Mouse (Mus musculus) midbrain, postnatal 0 days (tissue): ENCODE measurements around the gene Olfr1428. TPM values are rescaled to one million over a fixed set of nuclear protein-coding genes. Genes with fewer than 3 reads are reported as not detected.

Experiments
- polyA plus RNA-seq: library from polyadenylated mRNA; unstranded; fragments of >200 nt; fragmentation: Nextera tagmentation; extraction: Ambion mirVana; gene quantifications from 2 replicates; pipeline ENCODE4 v1.2.1, GENCODE M21; 2015
- total RNA-seq: library from RNA; depleted of rRNA; stranded (reverse); fragments of >200 nt; gene quantifications from 2 replicates; pipeline ENCODE4 v1.2.3, GENCODE M21; 2014; rRNA removed

Gene Olfr1428
- total and polyA plus RNA-seq, 2 experiments from 2014 or later, result not detected

Other genes starting within 250 kb of the Olfr1428 start
- 0.16 TPM in 1 of 2 replicates, not detected in the other for gene Olfr1419, start 240.8 kb downstream of the Olfr1428 start, total RNA-seq
- not detected in 2 replicates for gene Olfr1419, start 240.8 kb downstream of the Olfr1428 start, polyA plus RNA-seq
- not detected in 2 replicates for gene Olfr1420, start 229.3 kb downstream of the Olfr1428 start, total RNA-seq
- gene Olfr1420, start 229.3 kb downstream of the Olfr1428 start, polyA plus RNA-seq, result 0.06 TPM in 1 of 2 replicates, not detected in the other
- gene Patl1, start 203.5 kb downstream of the Olfr1428 start, total RNA-seq, result 11.8 and 13.4 TPM in 2 replicates
- gene Patl1, start 203.5 kb downstream of the Olfr1428 start, polyA plus RNA-seq, result 10.7 and 11.9 TPM in 2 replicates
- gene Osbp, start 150.0 kb downstream of the Olfr1428 start, total RNA-seq, result 24.6 and 28.1 TPM in 2 replicates
- 2.8 TPM in 2 replicates for gene Osbp, start 150.0 kb downstream of the Olfr1428 start, polyA plus RNA-seq
- gene Olfr1423, start 74.6 kb downstream of the Olfr1428 start, total RNA-seq, result not detected in 2 replicates
- not detected in 2 replicates for gene Olfr1423, start 74.6 kb downstream of the Olfr1428 start, polyA plus RNA-seq
- not detected in 2 replicates for gene Olfr1424, start 53.2 kb downstream of the Olfr1428 start, total RNA-seq
- gene Olfr1424, start 53.2 kb downstream of the Olfr1428 start, polyA plus RNA-seq, result not detected in 2 replicates
- not detected in 2 replicates for gene Olfr1425, start 38.2 kb downstream of the Olfr1428 start, total RNA-seq
- not detected in 2 replicates for gene Olfr1425, start 38.2 kb downstream of the Olfr1428 start, polyA plus RNA-seq
- gene Olfr1426, start 23.9 kb downstream of the Olfr1428 start, total RNA-seq, result not detected in 2 replicates
- gene Olfr1426, start 23.9 kb downstream of the Olfr1428 start, polyA plus RNA-seq, result not detected in 2 replicates
- gene Olfr1427, start 12.6 kb downstream of the Olfr1428 start, total RNA-seq, result not detected in 2 replicates
- not detected in 2 replicates for gene Olfr1427, start 12.6 kb downstream of the Olfr1428 start, polyA plus RNA-seq
- gene Olfr76, start 7.3 kb upstream of the Olfr1428 start, total RNA-seq, result not detected in 2 replicates
- not detected in 2 replicates for gene Olfr76, start 7.3 kb upstream of the Olfr1428 start, polyA plus RNA-seq
- not detected in 2 replicates for gene Olfr1555-ps1, start 54.2 kb upstream of the Olfr1428 start, total RNA-seq
- not detected in 2 replicates for gene Olfr1555-ps1, start 54.2 kb upstream of the Olfr1428 start, polyA plus RNA-seq
- gene Olfr1431, start 84.7 kb upstream of the Olfr1428 start, total RNA-seq, result not detected in 2 replicates
- not detected in 2 replicates for gene Olfr1431, start 84.7 kb upstream of the Olfr1428 start, polyA plus RNA-seq
- gene Olfr1432, start 116.7 kb upstream of the Olfr1428 start, total RNA-seq, result not detected in 2 replicates
- gene Olfr1432, start 116.7 kb upstream of the Olfr1428 start, polyA plus RNA-seq, result not detected in 2 replicates
- not detected in 2 replicates for gene Olfr262, start 125.8 kb upstream of the Olfr1428 start, total RNA-seq
- gene Olfr262, start 125.8 kb upstream of the Olfr1428 start, polyA plus RNA-seq, result not detected in 2 replicates
- not detected in 2 replicates for gene Olfr235, start 145.1 kb upstream of the Olfr1428 start, total RNA-seq
- gene Olfr235, start 145.1 kb upstream of the Olfr1428 start, polyA plus RNA-seq, result not detected in 2 replicates
- not detected in 2 replicates for gene Olfr1434, start 164.0 kb upstream of the Olfr1428 start, total RNA-seq
- gene Olfr1434, start 164.0 kb upstream of the Olfr1428 start, polyA plus RNA-seq, result not detected in 2 replicates
- not detected in 2 replicates for gene Olfr1436, start 183.2 kb upstream of the Olfr1428 start, total RNA-seq
- not detected in 2 replicates for gene Olfr1436, start 183.2 kb upstream of the Olfr1428 start, polyA plus RNA-seq
- not detected in 2 replicates for gene Olfr1437, start 209.2 kb upstream of the Olfr1428 start, total RNA-seq
- not detected in 2 replicates for gene Olfr1437, start 209.2 kb upstream of the Olfr1428 start, polyA plus RNA-seq
- not detected in 2 replicates for gene Olfr1438-ps1, start 220.0 kb upstream of the Olfr1428 start, total RNA-seq
- not detected in 2 replicates for gene Olfr1438-ps1, start 220.0 kb upstream of the Olfr1428 start, polyA plus RNA-seq